Mouse (Mus musculus) limb, embryonic 13.5 days (tissue): ENCODE measurements at regions not wholly inside any gene's neighbourhood (a gene's known extent, or its start where the extent isn't known, plus 50 kb on each side); places are given as distances from the start of the nearest gene placed in this dataset.

Experiments
- ATAC-seq: fragments of 200-750 bp; cut with Nextera tagmentation; 2 replicates; pipeline ENCODE4 v1.8.0; 2017; ENCODE audit warnings: low read depth, moderate number of reproducible peaks, moderate TSS enrichment; ENCODE audit not compliant: low FRiP score
- H3K27ac ChIP-seq: fragments of 300-500 bp; sonication (generic); 2 replicates; pipeline ENCODE4 v1.5.1; 2015; ENCODE audit warnings: inconsistent platforms, mild to moderate bottlenecking, moderate library complexity
- H3K27me3 ChIP-seq: fragments of 300-500 bp; sonication (generic); 2 replicates; pipeline ENCODE4 v1.6.1; 2015; ENCODE audit warnings: mild to moderate bottlenecking, inconsistent platforms
- H3K36me3 ChIP-seq: fragments of 300-500 bp; sonication (generic); 2 replicates; pipeline ENCODE4 v1.6.1; 2015; ENCODE audit warnings: inconsistent platforms, mild to moderate bottlenecking, moderate library complexity
- H3K4me1 ChIP-seq: fragments of 300-500 bp; sonication (generic); 2 replicates; pipeline ENCODE4 v1.6.1; 2015; ENCODE audit warnings: inconsistent platforms
- H3K4me2 ChIP-seq: fragments of 300-500 bp; sonication (generic); replicated peaks from 2 replicates; pipeline ENCODE4 v1.6.1; 2015; ENCODE audit warnings: inconsistent platforms, mild to moderate bottlenecking, moderate library complexity
- H3K4me3 ChIP-seq: fragments of 300-500 bp; sonication (generic); 2 replicates; pipeline ENCODE4 v1.5.1; 2015; ENCODE audit warnings: moderate library complexity, mild to moderate bottlenecking, inconsistent platforms
- H3K9ac ChIP-seq: fragments of 300-500 bp; sonication (generic); 2 replicates; pipeline ENCODE4 v1.6.1; 2015; ENCODE audit warnings: mild to moderate bottlenecking, inconsistent platforms
- H3K9me3 ChIP-seq: fragments of 300-500 bp; sonication (generic); 2 replicates; pipeline ENCODE4 v1.6.1; 2016; ENCODE audit warnings: inconsistent platforms
- WGBS: fragments of 180-500 bp; shearing (Covaris S2); methylation state at CpG from one replicate; pipeline ENCODE4 v1.1.7; 2015; 5-methylcytosine and 5-hydroxymethylcytosine counted together

DNA sequence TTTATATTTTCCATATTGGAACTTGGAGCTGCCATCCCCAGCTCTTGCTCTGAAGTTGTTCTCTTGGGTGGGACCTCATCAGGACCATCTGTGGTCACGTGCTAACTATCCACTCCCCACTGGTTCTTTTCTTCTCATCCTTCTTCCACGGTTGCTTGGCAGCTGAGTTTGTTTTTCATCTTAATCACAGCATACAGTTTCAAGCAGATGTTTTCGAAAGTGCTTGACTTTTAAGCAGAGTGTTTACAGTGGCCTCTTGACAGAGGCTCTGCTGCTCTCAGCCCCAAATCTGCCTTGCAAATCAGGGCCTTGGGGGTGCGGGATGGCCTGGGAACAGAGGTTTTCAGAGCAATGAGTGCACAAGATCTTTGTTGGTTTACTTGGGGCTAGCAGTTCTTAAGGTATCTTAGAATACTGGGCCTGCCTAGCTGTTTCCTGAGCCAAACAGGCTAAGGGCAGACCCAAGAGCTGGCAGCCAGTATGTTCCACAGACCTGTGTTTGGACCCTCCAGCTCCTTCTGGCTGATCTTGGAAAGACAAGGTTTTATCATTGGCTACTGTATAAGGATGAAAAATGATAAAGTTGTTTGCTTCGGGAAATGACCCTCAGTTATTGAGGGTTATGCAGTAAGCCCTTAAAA lies 113.0 kb upstream of the Sash1 start:
- Histone ChIP-seq H3K4me2 (no peak overlapping the region), H3K36me3 (no peaks in the 10 kb centered on the region), H3K9me3 (no peaks in the 10 kb centered on the region), H3K9ac (no peak overlapping the region), H3K4me1 (peaks cover 11% of the 10 kb centered on the region), H3K4me3 (no peak overlapping the region), H3K27ac (no peak overlapping the region), H3K27me3 (no peaks in the 10 kb centered on the region)
- no peak for ATAC-seq
- WGBS, result 33% methylated on average over 5 of the region's 5 CpGs

DNA sequence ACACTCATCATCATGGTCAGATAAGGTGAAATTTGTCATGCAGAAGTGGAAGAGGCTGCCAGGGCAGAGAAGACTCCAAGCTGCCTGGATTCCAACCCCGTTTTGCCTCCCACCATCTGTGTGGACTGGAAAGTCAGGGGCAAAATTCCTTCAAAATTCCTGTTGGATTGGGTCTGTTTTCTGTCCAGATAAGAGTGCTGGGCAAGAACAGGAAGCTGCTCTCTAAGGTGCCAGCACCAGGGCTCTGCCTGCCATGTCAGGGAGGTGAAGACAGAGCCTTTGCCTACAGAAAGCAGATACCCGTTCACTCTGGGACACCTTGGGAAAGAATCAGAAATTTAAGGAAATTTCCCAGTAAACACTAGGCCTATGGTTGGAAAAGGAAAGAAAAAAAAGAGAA lies 112.5 kb upstream of the Sash1 start:
- Histone ChIP-seq H3K27ac (no peak overlapping the region), H3K9ac (no peak overlapping the region), H3K9me3 (no peaks in the 10 kb centered on the region), H3K4me2 (no peak overlapping the region), H3K36me3 (no peaks in the 10 kb centered on the region), H3K4me1 (peaks cover 11% of the 10 kb centered on the region), H3K4me3 (no peak overlapping the region), H3K27me3 (no peaks in the 10 kb centered on the region)
- no peak for ATAC-seq
- WGBS, result 44% methylated on average over 2 of the region's 2 CpGs

DNA sequence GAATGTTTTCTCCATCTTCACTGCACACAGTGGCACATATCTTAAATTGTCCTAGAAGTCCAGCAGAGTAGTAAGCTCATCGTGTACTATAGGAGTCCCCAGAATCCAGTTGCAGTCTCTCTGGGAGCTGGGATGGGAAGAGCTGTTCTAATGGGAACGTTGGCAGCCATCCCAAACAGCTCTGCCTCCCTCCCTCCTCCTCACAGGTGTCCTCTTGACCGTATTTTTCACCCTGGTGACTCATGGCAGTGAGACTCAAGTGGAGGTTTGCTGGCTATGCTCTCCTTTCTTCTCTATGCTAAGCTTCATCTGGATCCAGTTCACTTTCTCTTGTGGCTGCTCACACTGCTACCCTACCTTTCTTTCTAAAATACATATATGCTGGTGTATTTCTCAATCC lies 109.2 kb upstream of the Sash1 start:
- no peak overlapping the region for H3K27ac ChIP-seq
- no peaks in the 10 kb centered on the region for H3K27me3 ChIP-seq
- ATAC-seq, result no peak
- no peaks in the 10 kb centered on the region for H3K9me3 ChIP-seq
- H3K9ac ChIP-seq, result no peak overlapping the region
- H3K4me3 ChIP-seq, result no peak overlapping the region
- peaks cover 7% of the 10 kb centered on the region for H3K4me1 ChIP-seq
- H3K36me3 ChIP-seq, result no peaks in the 10 kb centered on the region
- H3K4me2 ChIP-seq, result no peak overlapping the region
- 44% methylated on average over 3 of the region's 3 CpGs for WGBS

DNA sequence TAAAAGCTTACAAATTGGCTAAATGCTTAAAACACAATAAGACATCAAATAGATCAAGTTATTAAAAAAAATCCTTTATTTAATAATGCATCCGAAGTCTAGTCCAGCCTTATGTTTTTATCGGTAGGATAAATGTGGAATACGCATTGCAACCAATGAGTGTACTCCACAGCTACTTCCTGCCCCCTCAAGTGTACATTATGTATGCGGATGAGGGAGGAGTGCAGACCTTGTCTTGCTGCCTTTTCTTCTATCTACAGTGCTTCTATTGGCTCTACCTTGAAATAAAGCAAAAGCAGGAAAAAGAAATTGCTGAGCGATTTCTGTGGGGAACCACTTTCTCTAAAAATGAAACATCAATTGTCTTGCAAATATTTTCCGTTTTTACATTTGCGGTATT lies 100.5 kb upstream of the Sash1 start:
- H3K27me3 ChIP-seq, result no peaks in the 10 kb centered on the region
- H3K4me2 ChIP-seq, result no peak overlapping the region
- no peak for ATAC-seq
- 89% methylated on average over 7 of the region's 7 CpGs for WGBS
- no peaks in the 10 kb centered on the region for H3K9me3 ChIP-seq
- H3K4me3 ChIP-seq, result no peak overlapping the region
- H3K27ac ChIP-seq, result no peak overlapping the region
- no peak overlapping the region for H3K9ac ChIP-seq
- H3K4me1 ChIP-seq, result no peaks in the 10 kb centered on the region
- H3K36me3 ChIP-seq, result no peaks in the 10 kb centered on the region

DNA sequence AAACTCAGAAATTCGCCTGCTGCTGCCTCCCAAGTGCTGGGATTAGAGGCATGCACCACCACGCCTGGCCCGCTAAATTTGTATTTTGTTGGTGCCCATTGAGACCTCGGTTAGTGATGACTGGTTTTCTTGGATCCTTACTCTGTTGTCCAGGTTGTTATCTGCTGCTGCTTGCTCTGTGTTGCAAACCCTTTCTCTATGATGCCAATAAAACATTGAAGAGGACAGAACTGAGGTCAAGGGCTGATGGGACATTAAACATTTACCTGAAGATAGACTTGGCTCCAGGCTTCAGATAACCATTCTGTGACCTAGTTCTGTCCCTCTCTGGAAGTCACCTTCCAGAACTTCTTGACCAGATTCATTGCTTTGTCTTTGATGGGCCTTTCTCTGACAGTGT lies 97.5 kb upstream of the Sash1 start:
- no peak for ATAC-seq
- Histone ChIP-seq H3K9ac (no peak overlapping the region), H3K4me2 (no peak overlapping the region), H3K4me3 (no peak overlapping the region), H3K36me3 (no peaks in the 10 kb centered on the region), H3K27ac (no peak overlapping the region), H3K4me1 (no peaks in the 10 kb centered on the region), H3K27me3 (no peaks in the 10 kb centered on the region), H3K9me3 (no peaks in the 10 kb centered on the region; the same call in 1 of the 2 replicates)
- WGBS, result 82% methylated on average over 4 of the region's 4 CpGs

DNA sequence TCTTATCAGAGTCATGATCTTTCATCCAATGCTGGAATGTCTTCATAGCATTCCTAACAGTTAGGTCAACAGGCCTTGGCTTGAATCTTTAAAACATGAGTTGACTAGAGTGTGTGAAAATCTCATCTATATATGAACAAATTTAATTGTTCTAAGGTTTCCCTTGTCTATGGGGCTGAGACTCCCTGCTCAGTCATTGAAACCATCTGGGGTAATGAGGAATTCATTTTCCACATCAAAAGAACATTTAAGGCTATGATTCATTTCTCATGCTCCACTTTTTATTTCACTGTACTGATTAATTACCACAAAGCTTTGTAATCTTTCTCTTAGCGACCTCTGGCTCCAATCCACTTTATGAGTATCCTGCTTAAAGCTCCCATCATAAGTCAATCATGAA lies 94.7 kb upstream of the Sash1 start:
- no peak for ATAC-seq
- Histone ChIP-seq H3K27me3 (no peaks in the 10 kb centered on the region), H3K36me3 (no peaks in the 10 kb centered on the region), H3K27ac (no peak overlapping the region), H3K4me1 (no peaks in the 10 kb centered on the region), H3K9me3 (no peaks in the 10 kb centered on the region; the same call in 1 of the 2 replicates), H3K4me2 (no peak overlapping the region), H3K9ac (no peak overlapping the region), H3K4me3 (no peak overlapping the region)
- 72% methylated on average over 1 of the region's 1 CpGs for WGBS

DNA sequence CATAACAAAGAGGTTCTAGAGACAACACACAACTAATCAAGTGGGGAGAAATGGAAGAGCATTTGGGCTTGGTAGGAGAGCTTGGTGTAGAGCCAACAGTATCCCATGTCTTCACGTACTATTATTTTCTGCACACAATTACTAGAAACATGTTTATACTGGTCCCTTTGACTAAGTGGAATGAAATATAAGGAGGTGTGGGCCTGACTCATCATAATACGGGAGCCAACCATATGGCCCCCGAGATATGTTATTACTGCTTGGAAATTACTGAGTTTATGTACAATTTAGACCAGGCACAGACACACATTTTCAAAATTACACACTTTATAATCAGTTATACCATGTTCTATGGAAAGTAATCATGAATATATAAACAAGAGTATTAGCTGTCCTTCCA lies 92.7 kb upstream of the Sash1 start:
- no peak overlapping the region for H3K4me3 ChIP-seq
- no peaks in the 10 kb centered on the region for H3K27me3 ChIP-seq
- no peak overlapping the region for H3K9ac ChIP-seq
- H3K36me3 ChIP-seq, result no peaks in the 10 kb centered on the region
- no peak for ATAC-seq
- no peaks in the 10 kb centered on the region; the same call in 1 of the 2 replicates for H3K9me3 ChIP-seq
- 85% methylated on average over 3 of the region's 3 CpGs for WGBS
- no peaks in the 10 kb centered on the region for H3K4me1 ChIP-seq
- H3K27ac ChIP-seq, result no peak overlapping the region
- H3K4me2 ChIP-seq, result no peak overlapping the region

DNA sequence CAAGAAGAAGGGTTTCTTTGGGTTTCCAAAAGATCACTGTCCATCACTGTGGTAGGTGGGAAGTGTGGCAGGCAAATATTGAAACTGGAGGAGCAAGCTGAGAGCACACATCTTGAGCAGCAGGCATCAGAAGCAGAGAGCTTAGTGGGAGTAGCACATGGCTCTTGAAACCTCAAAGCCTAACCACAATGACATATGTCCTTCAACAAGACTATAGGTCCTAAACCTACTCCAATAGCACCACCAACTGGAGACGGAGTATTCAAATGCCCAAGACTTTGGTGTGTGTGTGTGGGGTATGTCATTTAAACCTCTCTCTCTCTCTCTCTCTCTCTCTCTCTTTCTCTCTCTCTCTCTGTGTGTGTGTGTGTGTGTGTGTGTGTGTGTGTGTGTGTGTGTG lies 88.1 kb upstream of the Sash1 start:
- Histone ChIP-seq H3K4me2 (no peak overlapping the region), H3K4me3 (no peak overlapping the region), H3K27me3 (no peaks in the 10 kb centered on the region), H3K27ac (no peak overlapping the region), H3K4me1 (peaks cover 21% of the 10 kb centered on the region), H3K36me3 (no peaks in the 10 kb centered on the region), H3K9ac (no peak overlapping the region), H3K9me3 (no peaks in the 10 kb centered on the region)
- 48% methylated on average over 1 of the region's 1 CpGs for WGBS
- peak; percentile 64 for ATAC-seq

DNA sequence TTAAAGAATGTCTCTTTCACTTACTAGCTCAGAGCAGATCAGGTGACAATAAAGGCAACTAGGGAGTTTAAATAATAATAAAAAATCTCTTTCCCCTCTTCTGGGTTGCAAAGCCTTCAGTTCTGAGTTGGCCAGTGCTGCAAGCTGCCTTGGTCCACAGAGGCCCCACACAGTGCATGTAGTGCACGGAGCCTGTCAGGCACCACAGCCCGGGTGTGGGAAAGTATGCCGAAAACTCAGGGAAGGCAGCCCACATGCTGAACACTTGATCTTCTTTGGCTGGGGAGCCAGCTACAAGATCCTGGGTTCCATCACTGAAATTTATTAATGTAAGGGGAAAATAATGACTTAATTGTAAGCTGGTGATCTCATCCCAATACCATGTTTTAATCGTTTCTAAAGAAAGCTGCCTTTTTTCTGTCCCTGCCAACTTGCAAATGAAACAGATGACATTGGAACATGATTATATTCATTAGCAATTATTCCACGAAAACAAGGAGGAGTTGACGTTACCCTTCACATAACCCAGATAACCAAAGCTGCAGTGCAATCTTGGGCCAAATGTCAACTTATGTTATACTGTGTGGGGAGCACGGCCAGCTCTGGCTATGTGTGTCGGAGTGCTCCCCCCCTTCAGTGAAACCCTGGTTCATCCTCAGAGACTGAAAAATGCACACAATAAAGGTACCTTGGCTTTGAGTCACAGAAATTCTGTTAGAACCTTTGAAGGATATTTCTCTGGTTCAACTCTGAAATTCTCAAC lies 87.1 kb upstream of the Sash1 start:
- Histone ChIP-seq H3K36me3 (no peaks in the 10 kb centered on the region), H3K27me3 (no peaks in the 10 kb centered on the region), H3K4me3 (no peak overlapping the region), H3K27ac (no peak overlapping the region), H3K4me2 (no peak overlapping the region), H3K9ac (no peak overlapping the region), H3K9me3 (no peaks in the 10 kb centered on the region), H3K4me1 (peaks cover 30% of the 10 kb centered on the region)
- WGBS, result 62% methylated on average over 8 of the region's 8 CpGs
- ATAC-seq, result peak; percentile 54; the same call in 1 of the 2 replicates

DNA sequence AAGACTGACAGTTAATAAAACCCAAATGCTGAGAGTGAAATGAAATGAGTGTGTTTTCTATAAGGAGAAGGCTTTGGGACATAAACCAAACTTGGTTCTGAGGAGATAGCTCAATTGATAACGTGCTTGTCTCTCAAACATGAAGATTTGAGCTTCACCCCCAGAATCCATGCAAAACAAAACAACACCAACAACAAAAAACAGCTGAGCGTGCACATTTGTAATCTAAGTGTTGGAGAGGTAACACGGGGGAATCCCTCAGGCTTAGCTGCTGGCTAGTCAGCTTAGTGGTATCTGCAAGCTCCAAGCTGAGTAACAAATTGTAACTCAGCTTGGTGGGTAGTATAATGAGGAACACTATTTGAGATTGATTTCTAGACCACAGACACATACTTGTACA lies 84.9 kb upstream of the Sash1 start:
- no peak for ATAC-seq
- no peaks in the 10 kb centered on the region for H3K27me3 ChIP-seq
- H3K4me3 ChIP-seq, result no peak overlapping the region
- H3K9ac ChIP-seq, result no peak overlapping the region
- peaks cover 31% of the 10 kb centered on the region for H3K4me1 ChIP-seq
- no peak overlapping the region for H3K27ac ChIP-seq
- WGBS, result 67% methylated on average over 3 of the region's 3 CpGs
- H3K36me3 ChIP-seq, result no peaks in the 10 kb centered on the region
- no peaks in the 10 kb centered on the region for H3K9me3 ChIP-seq
- H3K4me2 ChIP-seq, result no peak overlapping the region

DNA sequence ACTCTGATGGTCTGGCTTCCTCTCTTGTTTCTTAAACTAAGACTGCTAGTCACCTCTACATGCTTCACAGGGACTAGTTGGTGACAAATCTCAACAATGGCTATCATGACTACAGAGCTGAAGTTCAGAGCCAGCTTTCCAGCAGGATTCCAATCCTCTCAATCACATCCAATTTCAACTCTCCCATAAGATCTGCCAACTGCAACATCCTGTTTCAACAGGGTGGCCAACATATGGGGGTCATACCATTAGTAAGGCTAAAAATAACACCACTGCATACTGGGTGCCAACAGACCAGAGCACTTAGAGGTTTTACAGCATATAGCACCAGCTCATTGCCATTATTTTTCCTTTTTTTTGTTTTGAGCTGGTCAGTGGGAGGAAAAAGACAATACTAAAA lies 83.7 kb upstream of the Sash1 start:
- Histone ChIP-seq H3K9me3 (no peaks in the 10 kb centered on the region), H3K27ac (no peak overlapping the region), H3K9ac (no peak overlapping the region), H3K4me2 (no peak overlapping the region), H3K36me3 (no peaks in the 10 kb centered on the region), H3K4me1 (peaks cover 31% of the 10 kb centered on the region), H3K27me3 (no peaks in the 10 kb centered on the region), H3K4me3 (no peak overlapping the region)
- ATAC-seq, result no peak

DNA sequence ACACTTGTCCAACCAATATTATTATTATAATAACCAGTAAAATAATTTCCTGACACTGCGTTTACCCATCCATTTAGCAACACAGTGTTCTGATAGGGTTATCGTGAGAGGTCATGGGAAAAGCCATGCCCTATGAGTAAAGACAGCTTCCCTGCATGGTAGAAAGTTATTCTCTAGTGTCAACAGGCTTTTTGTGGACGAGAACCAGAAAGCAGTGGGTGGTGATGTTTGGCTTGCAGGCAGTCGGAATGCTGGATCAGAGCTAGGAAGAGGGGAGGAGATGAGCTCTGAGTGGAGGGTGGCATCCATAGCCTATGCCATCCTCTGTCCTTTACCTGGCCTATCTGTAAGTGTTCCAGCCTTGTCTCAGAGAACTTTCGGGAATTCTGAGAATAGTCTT lies 83.1 kb upstream of the Sash1 start:
- Histone ChIP-seq H3K27me3 (no peaks in the 10 kb centered on the region), H3K9me3 (no peaks in the 10 kb centered on the region), H3K36me3 (no peaks in the 10 kb centered on the region), H3K4me1 (peaks cover 31% of the 10 kb centered on the region), H3K27ac (no peak overlapping the region), H3K4me3 (no peak overlapping the region), H3K9ac (no peak overlapping the region), H3K4me2 (no peak overlapping the region)
- no peak for ATAC-seq
- WGBS, result 77% methylated on average over 5 of the region's 5 CpGs
